Mouse (Mus musculus) left cerebral cortex, adult 18-20 months (tissue): ENCODE measurements around the gene Far1. TPM values are rescaled to one million over a fixed set of nuclear protein-coding genes. Genes with fewer than 3 reads are reported as not detected.

ENCODE experiments used
- total RNA-seq, 2 experiments: library from RNA; stranded (reverse); gene quantifications; 2 replicates each; pipeline ENCODE4 v1.2.3; 2021

The Far1 gene
- total RNA-seq, 2 experiments from 2014 or later = 105 to 111 TPM

Other genes starting within 250 kb of the Far1 start
- 10 to 100 TPM; 86.6 to 90.3 TPM for gene Btbd10, start 144.4 kb upstream of the Far1 start, total RNA-seq
- not detected for gene Pth, start 125.3 kb upstream of the Far1 start, total RNA-seq